Mouse (Mus musculus): Measurements from ENCODE around the gene Xdh. TPM values are rescaled to one million over a fixed set of nuclear protein-coding genes. Genes with fewer than 3 reads are reported as not detected.

Gene Xdh
- total RNA-seq, 1 experiment: 0.13 TPM

DNA sequence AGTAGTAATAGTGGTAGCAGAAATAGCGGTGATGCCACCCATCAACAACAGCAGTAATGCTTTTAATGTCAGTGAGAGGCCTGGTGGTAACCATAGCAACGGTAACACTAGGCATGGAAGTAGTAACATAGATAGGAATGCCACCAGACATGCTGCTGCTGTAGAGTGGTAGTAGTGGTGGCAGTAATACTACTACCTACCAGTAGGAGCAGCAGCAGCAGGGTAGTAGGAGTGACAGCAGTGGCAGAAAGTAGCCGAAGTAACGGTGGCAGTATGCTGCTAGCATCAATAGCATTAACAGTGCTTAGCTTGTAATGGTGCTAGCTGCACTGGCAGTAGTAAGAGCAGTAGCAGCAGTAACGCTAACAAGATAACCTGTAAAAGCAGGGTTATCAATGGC lies 32.3 kb downstream of the Xdh start:
- no peak overlapping the region for H3K4me3 ChIP-seq (ENCODE audit: insufficient read depth in 1 of 2, low read depth in 1 of 2, low read length in 2 of 2, poor library complexity in 1 of 2, severe bottlenecking in 1 of 2)
- H3K36me3 ChIP-seq (ENCODE audit: control insufficient read depth, insufficient read depth, low read length, poor library complexity, severe bottlenecking): no peaks in the 10 kb centered on the region
- no peak overlapping the region for H3K27ac ChIP-seq (ENCODE audit: insufficient read depth, low read depth, low read length, poor library complexity, severe bottlenecking)
- no peak for TF ChIP-seq CHD2 (IDR thresholded peaks at IDR 0.05; ENCODE audit: low read depth, low read length)
- TF ChIP-seq MAFK (IDR thresholded peaks at IDR 0.05; ENCODE audit: insufficient read depth, low read depth, low read length): no peak
- no peak for TF ChIP-seq HCFC1 (IDR thresholded peaks at IDR 0.05; ENCODE audit: borderline replicate concordance, insufficient read depth, low read length)
- no peak for TF ChIP-seq ZNF384 (IDR thresholded peaks at IDR 0.05; ENCODE audit: low read depth, low read length)
- TF ChIP-seq ZC3H11A (IDR thresholded peaks at IDR 0.05; ENCODE audit: borderline replicate concordance, low read depth, low read length): no peak
- no peaks in the 10 kb centered on the region for H3K4me1 ChIP-seq (ENCODE audit: control insufficient read depth in 2 of 2, insufficient read depth in 2 of 2, low read length in 2 of 2, poor library complexity in 1 of 2)
- in situ Hi-C loops (cut with MboI; ENCODE audit: low sequenced_read_pairs in 2 of 2, unreplicated experiment in 2 of 2): no loop called here
- no peak overlapping the region for H3K9ac ChIP-seq (ENCODE audit: insufficient read depth, low read depth, low read length, poor library complexity, severe bottlenecking)
- H3K9me3 ChIP-seq (ENCODE audit: control insufficient read depth, insufficient read depth, low read depth, low read length): no peaks in the 10 kb centered on the region
- no peak for DNase-seq (ENCODE audit: low read depth, low spot score)

DNA sequence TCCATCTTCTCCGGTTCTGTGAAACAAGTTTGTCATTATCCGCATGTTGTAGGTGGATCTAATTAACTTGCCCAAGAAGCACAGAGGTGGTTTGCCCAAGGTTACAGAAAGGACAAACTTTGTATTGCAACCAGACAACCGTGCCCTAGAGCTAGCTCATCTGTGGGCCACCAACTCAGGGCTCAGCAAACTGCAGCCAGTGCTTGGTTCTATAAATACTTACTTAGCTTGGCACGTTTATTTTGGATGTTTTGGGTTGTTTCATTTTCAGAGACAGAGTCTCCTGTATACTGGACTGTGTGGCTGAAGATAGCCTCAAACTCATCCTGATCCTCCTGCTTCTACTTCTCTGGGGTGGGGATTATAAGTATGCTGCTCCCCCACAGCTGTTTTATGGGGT lies 35.3 kb downstream of the Xdh start:
- H3K27ac ChIP-seq (ENCODE audit: insufficient read depth, low read depth, low read length, poor library complexity, severe bottlenecking): no peak overlapping the region
- TF ChIP-seq HCFC1 (IDR thresholded peaks at IDR 0.05; ENCODE audit: borderline replicate concordance, insufficient read depth, low read length) (no peak), CHD2 (IDR thresholded peaks at IDR 0.05; ENCODE audit: low read depth, low read length) (no peak), ZNF384 (IDR thresholded peaks at IDR 0.05; ENCODE audit: low read depth, low read length) (no peak), ZC3H11A (IDR thresholded peaks at IDR 0.05; ENCODE audit: borderline replicate concordance, low read depth, low read length) (no peak)

DNA sequence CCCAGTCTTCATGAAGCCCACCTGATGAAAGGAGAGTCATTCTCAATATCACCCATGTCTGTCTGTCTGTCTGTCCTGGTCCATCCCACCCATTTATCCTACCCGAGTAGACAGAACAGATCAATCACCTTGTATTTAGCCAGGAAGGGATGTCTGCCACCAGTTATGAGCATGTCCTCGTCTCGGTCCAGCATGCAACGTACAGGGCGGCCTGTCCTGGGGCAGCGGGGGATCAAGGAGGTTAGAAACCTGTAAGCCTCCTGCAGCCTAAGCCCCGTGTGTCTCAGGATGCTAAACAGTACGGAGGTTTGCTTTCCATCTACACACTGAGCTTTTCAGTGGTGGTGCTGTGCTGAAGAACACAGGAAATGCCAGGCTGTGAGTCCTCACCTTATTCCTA lies 43.9 kb downstream of the Xdh start:
- Histone ChIP-seq H3K9me3 (ENCODE audit: control insufficient read depth, insufficient read depth, low read depth, low read length) (no peaks in the 10 kb centered on the region), H3K4me3 (ENCODE audit: insufficient read depth in 1 of 2, low read depth in 1 of 2, low read length in 2 of 2, poor library complexity in 1 of 2, severe bottlenecking in 1 of 2) (no peak overlapping the region), H3K27ac (ENCODE audit: insufficient read depth, low read depth, low read length, poor library complexity, severe bottlenecking) (peak overlapping the region; percentile 28; the same call in 1 of the 2 replicates), H3K36me3 (ENCODE audit: control insufficient read depth, insufficient read depth, low read length, poor library complexity, severe bottlenecking) (no peaks in the 10 kb centered on the region), H3K4me1 (ENCODE audit: control insufficient read depth in 2 of 2, insufficient read depth in 2 of 2, low read length in 2 of 2, poor library complexity in 1 of 2) (no peaks in the 10 kb centered on the region), H3K9ac (ENCODE audit: insufficient read depth, low read depth, low read length, poor library complexity, severe bottlenecking) (no peak overlapping the region)
- DNase-seq (ENCODE audit: low read depth, low spot score): no peak
- in situ Hi-C loops (cut with MboI; ENCODE audit: low sequenced_read_pairs in 2 of 2, unreplicated experiment in 2 of 2): no loop called here
- TF ChIP-seq HCFC1 (IDR thresholded peaks at IDR 0.05; ENCODE audit: borderline replicate concordance, insufficient read depth, low read length): no peak
- TF ChIP-seq MAFK (IDR thresholded peaks at IDR 0.05; ENCODE audit: insufficient read depth, low read depth, low read length): no peak
- no peak for TF ChIP-seq ZNF384 (IDR thresholded peaks at IDR 0.05; ENCODE audit: low read depth, low read length)
- TF ChIP-seq ZC3H11A (IDR thresholded peaks at IDR 0.05; ENCODE audit: borderline replicate concordance, low read depth, low read length): no peak

More for the DNA sequence above, 35.3 kb downstream of the Xdh start:
- Histone ChIP-seq H3K36me3 (ENCODE audit: control insufficient read depth, insufficient read depth, low read length, poor library complexity, severe bottlenecking) (no peaks in the 10 kb centered on the region), H3K9me3 (ENCODE audit: control insufficient read depth, insufficient read depth, low read depth, low read length) (no peaks in the 10 kb centered on the region), H3K4me3 (ENCODE audit: insufficient read depth in 1 of 2, low read depth in 1 of 2, low read length in 2 of 2, poor library complexity in 1 of 2, severe bottlenecking in 1 of 2) (no peak overlapping the region), H3K9ac (ENCODE audit: insufficient read depth, low read depth, low read length, poor library complexity, severe bottlenecking) (no peak overlapping the region), H3K4me1 (ENCODE audit: control insufficient read depth in 2 of 2, insufficient read depth in 2 of 2, low read length in 2 of 2, poor library complexity in 1 of 2) (no peaks in the 10 kb centered on the region)
- in situ Hi-C loops (cut with MboI; ENCODE audit: low sequenced_read_pairs in 2 of 2, unreplicated experiment in 2 of 2): no loop called here
- no peak for DNase-seq (ENCODE audit: low read depth, low spot score)

DNA sequence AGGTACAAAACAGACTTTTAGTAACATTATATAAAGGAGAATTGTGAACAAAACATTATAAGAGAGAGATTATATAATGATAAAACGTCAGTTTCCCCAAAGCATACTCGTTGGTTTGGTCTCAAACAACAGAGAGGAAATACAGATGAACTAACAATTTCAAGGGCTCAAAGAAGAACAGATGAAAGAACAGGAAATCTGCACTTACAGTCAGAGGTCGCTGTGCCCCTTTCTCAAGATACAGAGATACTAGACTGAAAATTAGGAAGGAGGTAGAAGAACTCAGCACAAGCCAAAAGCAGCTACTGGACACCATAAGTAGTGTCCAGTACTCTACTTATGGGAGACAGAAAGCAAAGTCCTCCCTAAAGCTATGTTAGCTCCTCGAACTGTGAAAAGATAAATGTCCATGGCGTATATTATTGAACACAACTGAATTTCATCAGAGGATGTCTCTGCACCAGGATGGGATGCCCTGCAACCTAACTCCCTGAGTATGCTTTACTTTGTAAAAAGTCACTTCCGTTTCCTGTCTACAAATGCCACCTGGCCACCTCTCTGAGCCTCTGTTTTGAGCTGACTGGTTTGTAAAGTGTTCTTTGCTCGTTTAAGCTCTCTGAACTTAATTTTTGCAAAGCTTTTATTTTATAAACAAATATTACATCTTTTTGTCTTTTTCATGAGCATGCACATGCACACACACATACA lies 44.8 kb downstream of the Xdh start:
- H3K9ac ChIP-seq (ENCODE audit: insufficient read depth, low read depth, low read length, poor library complexity, severe bottlenecking): no peak overlapping the region
- TF ChIP-seq ZNF384 (IDR thresholded peaks at IDR 0.05; ENCODE audit: low read depth, low read length) (no peak), CHD2 (IDR thresholded peaks at IDR 0.05; ENCODE audit: low read depth, low read length) (no peak)
- H3K9me3 ChIP-seq (ENCODE audit: control insufficient read depth, insufficient read depth, low read depth, low read length): no peaks in the 10 kb centered on the region
- no peaks in the 10 kb centered on the region for H3K36me3 ChIP-seq (ENCODE audit: control insufficient read depth, insufficient read depth, low read length, poor library complexity, severe bottlenecking)
- no peak overlapping the region for H3K27ac ChIP-seq (ENCODE audit: insufficient read depth, low read depth, low read length, poor library complexity, severe bottlenecking)
- in situ Hi-C loops (cut with MboI; ENCODE audit: low sequenced_read_pairs in 2 of 2, unreplicated experiment in 2 of 2): no loop called here
- no peaks in the 10 kb centered on the region for H3K4me1 ChIP-seq (ENCODE audit: control insufficient read depth in 2 of 2, insufficient read depth in 2 of 2, low read length in 2 of 2, poor library complexity in 1 of 2)
- DNase-seq (ENCODE audit: low read depth, low spot score): no peak
- no peak overlapping the region for H3K4me3 ChIP-seq (ENCODE audit: insufficient read depth in 1 of 2, low read depth in 1 of 2, low read length in 2 of 2, poor library complexity in 1 of 2, severe bottlenecking in 1 of 2)

DNA sequence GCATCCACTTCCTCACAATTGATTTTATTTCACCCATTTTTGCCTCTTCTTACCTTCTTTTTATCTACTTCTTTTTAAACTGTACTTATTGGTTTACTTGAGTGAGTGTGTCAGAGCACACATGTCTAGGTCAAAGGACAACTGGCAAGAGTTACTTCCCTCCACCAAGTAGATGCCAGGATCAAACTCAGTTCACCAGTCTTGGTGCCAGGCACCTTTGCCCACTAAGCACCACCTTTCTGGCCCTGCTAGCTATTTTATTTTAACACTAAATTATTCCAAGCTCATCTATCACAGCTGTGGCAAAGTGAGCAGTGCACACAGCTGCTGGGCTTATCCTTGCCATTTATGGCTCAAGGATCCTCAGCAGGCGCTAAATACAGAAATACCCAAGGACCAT lies 46.9 kb downstream of the Xdh start:
- H3K9me3 ChIP-seq (ENCODE audit: control insufficient read depth, insufficient read depth, low read depth, low read length): no peaks in the 10 kb centered on the region
- no peak overlapping the region for H3K4me3 ChIP-seq (ENCODE audit: insufficient read depth in 1 of 2, low read depth in 1 of 2, low read length in 2 of 2, poor library complexity in 1 of 2, severe bottlenecking in 1 of 2)
- no peak overlapping the region for H3K9ac ChIP-seq (ENCODE audit: insufficient read depth, low read depth, low read length, poor library complexity, severe bottlenecking)
- no peaks in the 10 kb centered on the region for H3K4me1 ChIP-seq (ENCODE audit: control insufficient read depth in 2 of 2, insufficient read depth in 2 of 2, low read length in 2 of 2, poor library complexity in 1 of 2)
- H3K27ac ChIP-seq (ENCODE audit: insufficient read depth, low read depth, low read length, poor library complexity, severe bottlenecking): no peak overlapping the region
- H3K36me3 ChIP-seq (ENCODE audit: control insufficient read depth, insufficient read depth, low read length, poor library complexity, severe bottlenecking): no peaks in the 10 kb centered on the region
- no peak for TF ChIP-seq ZNF384 (IDR thresholded peaks at IDR 0.05; ENCODE audit: low read depth, low read length)
- TF ChIP-seq HCFC1 (IDR thresholded peaks at IDR 0.05; ENCODE audit: borderline replicate concordance, insufficient read depth, low read length): no peak
- no peak for TF ChIP-seq ZC3H11A (IDR thresholded peaks at IDR 0.05; ENCODE audit: borderline replicate concordance, low read depth, low read length)
- no peak for TF ChIP-seq CHD2 (IDR thresholded peaks at IDR 0.05; ENCODE audit: low read depth, low read length)
- no peak for TF ChIP-seq MAFK (IDR thresholded peaks at IDR 0.05; ENCODE audit: insufficient read depth, low read depth, low read length)
- in situ Hi-C loops (cut with MboI; ENCODE audit: low sequenced_read_pairs in 2 of 2, unreplicated experiment in 2 of 2): no loop called here
- no peak for DNase-seq (ENCODE audit: low read depth, low spot score)

Data from ES-E14 (cell line).